Mouse (Mus musculus): Measurements from ENCODE around the gene Gpr87. TPM values are rescaled to one million over a fixed set of nuclear protein-coding genes. Genes with fewer than 3 reads are reported as not detected.
A peak's percentile ranks its signal among the peaks of the same experiment; 100 is the strongest.

Gpr87 gene
- polyA plus RNA-seq, 1 experiment from 2014 or later, result not detected

- H3K9me3 ChIP-seq (ENCODE audit: control insufficient read depth, low read length), result no peaks in the 10 kb centered on the region
- ATAC-seq (replicated peaks; ENCODE audit: low FRiP score) (no peak), DNase-seq (ENCODE audit: low spot score) (no peak)
- no peaks in the 10 kb centered on the region for H3K36me3 ChIP-seq (ENCODE audit: control insufficient read depth, insufficient read depth, low read length)
- H3K27me3 ChIP-seq (ENCODE audit: control insufficient read depth, insufficient read depth, low read length), result no peaks in the 10 kb centered on the region
- WGBS, result 95% methylated on average over 10 of the region's 10 CpGs
- H3K27ac ChIP-seq (ENCODE audit: low read depth, low read length), result no peak overlapping the region
- no peak overlapping the region for H3K4me2 ChIP-seq (ENCODE audit: low read depth, low read length, severe bottlenecking)
- H3K4me1 ChIP-seq (replicated peaks; ENCODE audit: control insufficient read depth, insufficient read depth, low read length), result no peaks in the 10 kb centered on the region
- no peak overlapping the region for H3K9ac ChIP-seq (ENCODE audit: low read length)
- no peak overlapping the region for H3K4me3 ChIP-seq (ENCODE audit: low read depth, low read length)
These were observed 22.3 kb upstream of the Gpr87 start for GRCm38 (mm10) chr3:59217211-59217610.

GRCm38 (mm10) chr3:59212404-59212803, 17.5 kb upstream of the Gpr87 start:
- no peak overlapping the region for H3K9ac ChIP-seq (ENCODE audit: low read length)
- H3K4me1 ChIP-seq (replicated peaks; ENCODE audit: control insufficient read depth, insufficient read depth, low read length), result no peaks in the 10 kb centered on the region
- H3K36me3 ChIP-seq (ENCODE audit: control insufficient read depth, insufficient read depth, low read length), result no peaks in the 10 kb centered on the region
- H3K4me3 ChIP-seq (ENCODE audit: low read depth, low read length), result no peak overlapping the region
- ATAC-seq (replicated peaks; ENCODE audit: low FRiP score), result no peak
- no peak for DNase-seq (ENCODE audit: low spot score)
- no peak overlapping the region for H3K4me2 ChIP-seq (ENCODE audit: low read depth, low read length, severe bottlenecking)
- no peaks in the 10 kb centered on the region for H3K27me3 ChIP-seq (ENCODE audit: control insufficient read depth, insufficient read depth, low read length)
- no peak overlapping the region for H3K27ac ChIP-seq (ENCODE audit: low read depth, low read length)
- no peaks in the 10 kb centered on the region for H3K9me3 ChIP-seq (ENCODE audit: control insufficient read depth, low read length)

GRCm38 (mm10) chr3:59211784-59212183, 16.9 kb upstream of the Gpr87 start:
- Histone ChIP-seq H3K27ac (ENCODE audit: low read depth, low read length) (no peak overlapping the region), H3K4me2 (ENCODE audit: low read depth, low read length, severe bottlenecking) (no peak overlapping the region), H3K9me3 (ENCODE audit: control insufficient read depth, low read length) (no peaks in the 10 kb centered on the region), H3K36me3 (ENCODE audit: control insufficient read depth, insufficient read depth, low read length) (no peaks in the 10 kb centered on the region), H3K4me3 (ENCODE audit: low read depth, low read length) (no peak overlapping the region), H3K27me3 (ENCODE audit: control insufficient read depth, insufficient read depth, low read length) (no peaks in the 10 kb centered on the region), H3K9ac (ENCODE audit: low read length) (no peak overlapping the region), H3K4me1 (replicated peaks; ENCODE audit: control insufficient read depth, insufficient read depth, low read length) (no peaks in the 10 kb centered on the region)
- 93% methylated on average over 8 of the region's 8 CpGs for WGBS
- no peak for ATAC-seq (replicated peaks; ENCODE audit: low FRiP score)
- DNase-seq (ENCODE audit: low spot score), result no peak

GRCm38 (mm10) chr3:59210727-59211126, 15.8 kb upstream of the Gpr87 start, which contains the start of gene P2ry13:
P2ry13 (minus strand) TSS chr3:59210882.
- no peak within 1 kb of the TSS for H3K9ac ChIP-seq (ENCODE audit: low read length)
- H3K27ac ChIP-seq (ENCODE audit: low read depth, low read length), result no peak within 1 kb of the TSS
- no peaks in the 10 kb centered on the region for H3K36me3 ChIP-seq (ENCODE audit: control insufficient read depth, insufficient read depth, low read length)
- H3K4me3 ChIP-seq (ENCODE audit: low read depth, low read length), result no peak within 1 kb of the TSS
- no peak within 1 kb of the TSS for H3K4me2 ChIP-seq (ENCODE audit: low read depth, low read length, severe bottlenecking)
- DNase-seq (ENCODE audit: low spot score) (no peak), ATAC-seq (replicated peaks; ENCODE audit: low FRiP score) (no peak)
- H3K4me1 ChIP-seq (replicated peaks; ENCODE audit: control insufficient read depth, insufficient read depth, low read length), result no peaks in the 10 kb centered on the region
- H3K27me3 ChIP-seq (ENCODE audit: control insufficient read depth, insufficient read depth, low read length), result no peaks in the 10 kb centered on the region
- no peaks in the 10 kb centered on the region for H3K9me3 ChIP-seq (ENCODE audit: control insufficient read depth, low read length)
- 91% methylated on average over 6 of the region's 6 CpGs for WGBS

GRCm38 (mm10) chr3:59210089-59210488, 15.2 kb upstream of the Gpr87 start:
- 85% methylated on average over 8 of the region's 8 CpGs for WGBS
- Histone ChIP-seq H3K9ac (ENCODE audit: low read length) (no peak overlapping the region), H3K36me3 (ENCODE audit: control insufficient read depth, insufficient read depth, low read length) (no peaks in the 10 kb centered on the region), H3K4me2 (ENCODE audit: low read depth, low read length, severe bottlenecking) (no peak overlapping the region), H3K9me3 (ENCODE audit: control insufficient read depth, low read length) (no peaks in the 10 kb centered on the region), H3K4me1 (replicated peaks; ENCODE audit: control insufficient read depth, insufficient read depth, low read length) (no peaks in the 10 kb centered on the region), H3K27me3 (ENCODE audit: control insufficient read depth, insufficient read depth, low read length) (no peaks in the 10 kb centered on the region), H3K27ac (ENCODE audit: low read depth, low read length) (no peak overlapping the region), H3K4me3 (ENCODE audit: low read depth, low read length) (no peak overlapping the region)
- no peak for DNase-seq (ENCODE audit: low spot score)
- ATAC-seq (replicated peaks; ENCODE audit: low FRiP score), result no peak

GRCm38 (mm10) chr3:59208650-59209548, 14.0 kb upstream of the Gpr87 start:
- no peak overlapping the region for H3K4me2 ChIP-seq (ENCODE audit: low read depth, low read length, severe bottlenecking)
- H3K27me3 ChIP-seq (ENCODE audit: control insufficient read depth, insufficient read depth, low read length), result no peaks in the 10 kb centered on the region
- H3K9me3 ChIP-seq (ENCODE audit: control insufficient read depth, low read length), result no peaks in the 10 kb centered on the region
- no peaks in the 10 kb centered on the region for H3K36me3 ChIP-seq (ENCODE audit: control insufficient read depth, insufficient read depth, low read length)
- 65% methylated on average over 4 of the region's 4 CpGs for WGBS
- no peak overlapping the region for H3K4me3 ChIP-seq (ENCODE audit: low read depth, low read length)
- H3K27ac ChIP-seq (ENCODE audit: low read depth, low read length), result no peak overlapping the region
- no peak overlapping the region for H3K9ac ChIP-seq (ENCODE audit: low read length)
- ATAC-seq (replicated peaks; ENCODE audit: low FRiP score) (peak; percentile 55; the same call in 1 of the 2 replicates), DNase-seq (ENCODE audit: low spot score) (no peak)
- H3K4me1 ChIP-seq (replicated peaks; ENCODE audit: control insufficient read depth, insufficient read depth, low read length), result no peaks in the 10 kb centered on the region

GRCm38 (mm10) chr3:59205941-59206340, 11.0 kb upstream of the Gpr87 start:
- DNase-seq (ENCODE audit: low spot score), result no peak
- no peak for ATAC-seq (replicated peaks; ENCODE audit: low FRiP score)
- Histone ChIP-seq H3K9me3 (ENCODE audit: control insufficient read depth, low read length) (no peaks in the 10 kb centered on the region), H3K4me1 (replicated peaks; ENCODE audit: control insufficient read depth, insufficient read depth, low read length) (no peaks in the 10 kb centered on the region), H3K27ac (ENCODE audit: low read depth, low read length) (no peak overlapping the region), H3K27me3 (ENCODE audit: control insufficient read depth, insufficient read depth, low read length) (no peaks in the 10 kb centered on the region), H3K4me2 (ENCODE audit: low read depth, low read length, severe bottlenecking) (no peak overlapping the region), H3K4me3 (ENCODE audit: low read depth, low read length) (no peak overlapping the region), H3K36me3 (ENCODE audit: control insufficient read depth, insufficient read depth, low read length) (no peaks in the 10 kb centered on the region), H3K9ac (ENCODE audit: low read length) (no peak overlapping the region)
- 88% methylated on average over 4 of the region's 4 CpGs for WGBS

- no peaks in the 10 kb centered on the region for H3K36me3 ChIP-seq (ENCODE audit: control insufficient read depth, insufficient read depth, low read length)
- no peak overlapping the region for H3K4me2 ChIP-seq (ENCODE audit: low read depth, low read length, severe bottlenecking)
- no peaks in the 10 kb centered on the region for H3K27me3 ChIP-seq (ENCODE audit: control insufficient read depth, insufficient read depth, low read length)
- H3K27ac ChIP-seq (ENCODE audit: low read depth, low read length), result no peak overlapping the region
- H3K4me1 ChIP-seq (replicated peaks; ENCODE audit: control insufficient read depth, insufficient read depth, low read length), result no peaks in the 10 kb centered on the region
- no peak overlapping the region for H3K9ac ChIP-seq (ENCODE audit: low read length)
- WGBS, result 81% methylated on average over 11 of the region's 11 CpGs
- H3K4me3 ChIP-seq (ENCODE audit: low read depth, low read length), result no peak overlapping the region
- ATAC-seq (replicated peaks; ENCODE audit: low FRiP score) (no peak), DNase-seq (ENCODE audit: low spot score) (no peak)
- H3K9me3 ChIP-seq (ENCODE audit: control insufficient read depth, low read length), result no peaks in the 10 kb centered on the region
These were observed 10.0 kb upstream of the Gpr87 start for GRCm38 (mm10) chr3:59204719-59205503.

All from forebrain, embryonic 11.5 days (tissue).